Mouse (Mus musculus): Measurements from ENCODE around the gene Pan3. TPM values are rescaled to one million over a fixed set of nuclear protein-coding genes. Genes with fewer than 3 reads are reported as not detected.

The Pan3 gene
- polyA plus RNA-seq, 1 experiment, result 111 TPM

- H3K36me3 ChIP-seq (ENCODE audit: control insufficient read depth, insufficient read depth, low read length, poor library complexity, severe bottlenecking), result no peaks in the 10 kb centered on the region
- H3K9me3 ChIP-seq (replicated peaks; ENCODE audit: control insufficient read depth, insufficient read depth, low read length, poor library complexity, severe bottlenecking), result no peaks in the 10 kb centered on the region; the same call in 1 of the 2 replicates
- H3K27me3 ChIP-seq (ENCODE audit: control insufficient read depth, insufficient read depth, low read length, poor library complexity, severe bottlenecking), result no peaks in the 10 kb centered on the region
- H3K9ac ChIP-seq (ENCODE audit: low read depth, poor library complexity, severe bottlenecking), result no peak overlapping the region
- no peak for TF ChIP-seq CTCF (IDR thresholded peaks at IDR 0.05; ENCODE audit: low read depth, low read length)
- TF ChIP-seq EP300 (IDR thresholded peaks at IDR 0.05; ENCODE audit: insufficient read depth, low read depth, low read length), result no peak
- no peak for TF ChIP-seq POLR2A (IDR thresholded peaks at IDR 0.05; ENCODE audit: insufficient read depth, low read length)
- no peak overlapping the region for H3K4me3 ChIP-seq (ENCODE audit: low read depth, low read length)
- H3K27ac ChIP-seq (ENCODE audit: insufficient read depth, low read length), result no peak overlapping the region
- no peaks in the 10 kb centered on the region for H3K4me1 ChIP-seq (ENCODE audit: control insufficient read depth, insufficient read depth, low read length)
Measured at GRCm38 (mm10) chr5:147444757-147445156, 14.8 kb downstream of the Pan3 start.

GRCm38 (mm10) chr5:147445252-147445651 is 15.3 kb downstream of the Pan3 start:
- H3K9ac ChIP-seq (ENCODE audit: low read depth, poor library complexity, severe bottlenecking), result no peak overlapping the region
- no peak overlapping the region for H3K4me3 ChIP-seq (ENCODE audit: low read depth, low read length)
- no peak overlapping the region for H3K27ac ChIP-seq (ENCODE audit: insufficient read depth, low read length)
- H3K36me3 ChIP-seq (ENCODE audit: control insufficient read depth, insufficient read depth, low read length, poor library complexity, severe bottlenecking), result no peaks in the 10 kb centered on the region
- H3K27me3 ChIP-seq (ENCODE audit: control insufficient read depth, insufficient read depth, low read length, poor library complexity, severe bottlenecking), result no peaks in the 10 kb centered on the region
- H3K4me1 ChIP-seq (ENCODE audit: control insufficient read depth, insufficient read depth, low read length), result no peaks in the 10 kb centered on the region
- no peak for TF ChIP-seq EP300 (IDR thresholded peaks at IDR 0.05; ENCODE audit: insufficient read depth, low read depth, low read length)
- no peak for TF ChIP-seq POLR2A (IDR thresholded peaks at IDR 0.05; ENCODE audit: insufficient read depth, low read length)
- TF ChIP-seq CTCF (IDR thresholded peaks at IDR 0.05; ENCODE audit: low read depth, low read length), result no peak
- no peaks in the 10 kb centered on the region for H3K9me3 ChIP-seq (replicated peaks; ENCODE audit: control insufficient read depth, insufficient read depth, low read length, poor library complexity, severe bottlenecking)

GRCm38 (mm10) chr5:147448526-147448925 is 18.6 kb downstream of the Pan3 start:
- Histone ChIP-seq H3K9me3 (replicated peaks; ENCODE audit: control insufficient read depth, insufficient read depth, low read length, poor library complexity, severe bottlenecking) (no peaks in the 10 kb centered on the region), H3K9ac (ENCODE audit: low read depth, poor library complexity, severe bottlenecking) (no peak overlapping the region), H3K4me1 (ENCODE audit: control insufficient read depth, insufficient read depth, low read length) (no peaks in the 10 kb centered on the region), H3K27ac (ENCODE audit: insufficient read depth, low read length) (no peak overlapping the region), H3K4me3 (ENCODE audit: low read depth, low read length) (no peak overlapping the region), H3K36me3 (ENCODE audit: control insufficient read depth, insufficient read depth, low read length, poor library complexity, severe bottlenecking) (peaks cover 6% of the 10 kb centered on the region; the same call in 1 of the 2 replicates), H3K27me3 (ENCODE audit: control insufficient read depth, insufficient read depth, low read length, poor library complexity, severe bottlenecking) (no peaks in the 10 kb centered on the region)
- TF ChIP-seq CTCF (IDR thresholded peaks at IDR 0.05; ENCODE audit: low read depth, low read length) (no peak), POLR2A (IDR thresholded peaks at IDR 0.05; ENCODE audit: insufficient read depth, low read length) (no peak), EP300 (IDR thresholded peaks at IDR 0.05; ENCODE audit: insufficient read depth, low read depth, low read length) (no peak)

GRCm38 (mm10) chr5:147448933-147449332 is 19.0 kb downstream of the Pan3 start:
- Histone ChIP-seq H3K27ac (ENCODE audit: insufficient read depth, low read length) (no peak overlapping the region), H3K9me3 (replicated peaks; ENCODE audit: control insufficient read depth, insufficient read depth, low read length, poor library complexity, severe bottlenecking) (no peaks in the 10 kb centered on the region)
- TF ChIP-seq EP300 (IDR thresholded peaks at IDR 0.05; ENCODE audit: insufficient read depth, low read depth, low read length) (no peak), CTCF (IDR thresholded peaks at IDR 0.05; ENCODE audit: low read depth, low read length) (no peak), POLR2A (IDR thresholded peaks at IDR 0.05; ENCODE audit: insufficient read depth, low read length) (no peak)

GRCm38 (mm10) chr5:147456491-147456890 is 26.5 kb downstream of the Pan3 start:
- Histone ChIP-seq H3K4me3 (ENCODE audit: low read depth, low read length) (no peak overlapping the region), H3K4me1 (ENCODE audit: control insufficient read depth, insufficient read depth, low read length) (no peaks in the 10 kb centered on the region), H3K27me3 (ENCODE audit: control insufficient read depth, insufficient read depth, low read length, poor library complexity, severe bottlenecking) (no peaks in the 10 kb centered on the region), H3K27ac (ENCODE audit: insufficient read depth, low read length) (no peak overlapping the region), H3K36me3 (ENCODE audit: control insufficient read depth, insufficient read depth, low read length, poor library complexity, severe bottlenecking) (peaks cover 3% of the 10 kb centered on the region; the same call in 1 of the 2 replicates), H3K9ac (ENCODE audit: low read depth, poor library complexity, severe bottlenecking) (no peak overlapping the region), H3K9me3 (replicated peaks; ENCODE audit: control insufficient read depth, insufficient read depth, low read length, poor library complexity, severe bottlenecking) (no peaks in the 10 kb centered on the region)
- TF ChIP-seq POLR2A (IDR thresholded peaks at IDR 0.05; ENCODE audit: insufficient read depth, low read length) (no peak), EP300 (IDR thresholded peaks at IDR 0.05; ENCODE audit: insufficient read depth, low read depth, low read length) (no peak), CTCF (IDR thresholded peaks at IDR 0.05; ENCODE audit: low read depth, low read length) (no peak)

More at GRCm38 (mm10) chr5:147448933-147449332, 19.0 kb downstream of the Pan3 start:
- H3K4me1 ChIP-seq (ENCODE audit: control insufficient read depth, insufficient read depth, low read length), result no peaks in the 10 kb centered on the region
- H3K27me3 ChIP-seq (ENCODE audit: control insufficient read depth, insufficient read depth, low read length, poor library complexity, severe bottlenecking), result no peaks in the 10 kb centered on the region
- H3K4me3 ChIP-seq (ENCODE audit: low read depth, low read length), result no peak overlapping the region
- peaks cover 6% of the 10 kb centered on the region; the same call in 1 of the 2 replicates for H3K36me3 ChIP-seq (ENCODE audit: control insufficient read depth, insufficient read depth, low read length, poor library complexity, severe bottlenecking)
- no peak overlapping the region for H3K9ac ChIP-seq (ENCODE audit: low read depth, poor library complexity, severe bottlenecking)

GRCm38 (mm10) chr5:147459821-147460567 is 30.0 kb downstream of the Pan3 start:
- no peak overlapping the region for H3K4me3 ChIP-seq (ENCODE audit: low read depth, low read length)
- H3K4me1 ChIP-seq (ENCODE audit: control insufficient read depth, insufficient read depth, low read length), result no peaks in the 10 kb centered on the region
- H3K27ac ChIP-seq (ENCODE audit: insufficient read depth, low read length), result no peak overlapping the region
- no peak for TF ChIP-seq POLR2A (IDR thresholded peaks at IDR 0.05; ENCODE audit: insufficient read depth, low read length)
- no peak for TF ChIP-seq CTCF (IDR thresholded peaks at IDR 0.05; ENCODE audit: low read depth, low read length)
- TF ChIP-seq EP300 (IDR thresholded peaks at IDR 0.05; ENCODE audit: insufficient read depth, low read depth, low read length), result no peak
- H3K36me3 ChIP-seq (ENCODE audit: control insufficient read depth, insufficient read depth, low read length, poor library complexity, severe bottlenecking), result no peaks in the 10 kb centered on the region; the same call in 1 of the 2 replicates
- no peaks in the 10 kb centered on the region for H3K9me3 ChIP-seq (replicated peaks; ENCODE audit: control insufficient read depth, insufficient read depth, low read length, poor library complexity, severe bottlenecking)
- H3K9ac ChIP-seq (ENCODE audit: low read depth, poor library complexity, severe bottlenecking), result no peak overlapping the region
- H3K27me3 ChIP-seq (ENCODE audit: control insufficient read depth, insufficient read depth, low read length, poor library complexity, severe bottlenecking), result no peaks in the 10 kb centered on the region
